Comparison of ENCODE assay signal across 21 mouse cellular contexts in the genomic region with DNA sequence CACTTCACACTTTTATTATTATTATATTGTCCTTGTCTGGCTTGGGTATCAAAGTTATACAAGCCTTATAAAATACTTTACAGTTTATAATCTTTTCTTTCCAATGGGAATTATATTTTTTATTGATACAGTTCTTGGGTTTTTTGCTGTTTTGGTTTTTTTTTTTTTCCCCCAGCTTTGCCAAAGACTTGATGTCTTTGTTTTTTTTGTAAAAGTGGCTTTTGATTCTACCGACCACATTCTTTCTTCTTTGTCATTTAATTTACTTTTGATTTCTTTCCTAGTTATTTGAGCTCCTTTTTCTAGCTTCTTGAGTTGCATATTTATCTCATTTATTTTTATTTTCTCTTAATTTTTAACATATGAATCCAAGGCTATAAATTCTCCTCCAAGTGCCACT. TPM values are rescaled to one million over a fixed set of nuclear protein-coding genes. Genes with fewer than 3 reads are reported as not detected.
DNase-seq lines count a peak whose midpoint lies in the region; ATAC-seq and TF ChIP-seq lines count a peak whose summit lies in the region.
"Had no signal": no experiment of that assay in that cellular context is flagged by ENCODE, and none has a peak within 500 bp of the region (broad histone marks: within the 10 kb centered on the region; RNA-seq: fewer than 3 reads in every experiment).

No protein-coding gene starts in this region.

- 83% methylated on average over 1 of the region's 1 CpGs for WGBS in hindbrain, embryonic 14.5 days
- WGBS in hindbrain, embryonic 10.5 days = 80% methylated on average over 1 of the region's 1 CpGs
- 51% methylated on average over 1 of the region's 1 CpGs for WGBS in limb, embryonic 14.5 days
- 67% methylated on average over 1 of the region's 1 CpGs for WGBS in limb, embryonic 10.5 days
- 92% methylated on average over 1 of the region's 1 CpGs for WGBS in midbrain, postnatal 0 days
- WGBS in midbrain, embryonic 16.5 days = 70% methylated on average over 1 of the region's 1 CpGs

- 0 out of 2 replicates have a peak, but pooled peaks cover 3% of the 10 kb centered on the region for H3K9me3 ChIP-seq in hindbrain, embryonic 14.5 days (ENCODE audit: control insufficient read depth, low read length)
- H3K9me3 ChIP-seq in hindbrain, embryonic 10.5 days = no peaks in the 10 kb centered on the region
- H3K9me3 ChIP-seq in limb, embryonic 14.5 days (ENCODE audit: control insufficient read depth, low read length) = peaks cover under 1% of the 10 kb centered on the region; the same call in 1 of the 2 replicates
- 0 out of 2 replicates have a peak, but pooled peaks cover 4% of the 10 kb centered on the region for H3K9me3 ChIP-seq in limb, embryonic 10.5 days (replicated peaks)
- H3K9me3 ChIP-seq in midbrain, postnatal 0 days (ENCODE audit: low read length) = no peaks in the 10 kb centered on the region
- no peaks in the 10 kb centered on the region; the same call in 1 of the 2 replicates for H3K9me3 ChIP-seq in midbrain, embryonic 16.5 days (replicated peaks; ENCODE audit: control insufficient read depth, low read length, poor library complexity, severe bottlenecking)
- H3K9me3 ChIP-seq: G1E had no signal

- H3K4me1 ChIP-seq in hindbrain, embryonic 14.5 days (replicated peaks; ENCODE audit: control insufficient read depth, insufficient read depth, low read length) = 0 out of 2 replicates have a peak, but pooled peaks cover 4% of the 10 kb centered on the region
- peaks cover 7% of the 10 kb centered on the region; the same call in 1 of the 2 replicates for H3K4me1 ChIP-seq in hindbrain, embryonic 10.5 days (replicated peaks)
- no peaks in the 10 kb centered on the region for H3K4me1 ChIP-seq in limb, embryonic 14.5 days (ENCODE audit: control insufficient read depth, insufficient read depth, low read length)
- H3K4me1 ChIP-seq in limb, embryonic 10.5 days = no peaks in the 10 kb centered on the region
- H3K4me1 ChIP-seq in midbrain, postnatal 0 days (ENCODE audit: insufficient read depth, low read length) = no peaks in the 10 kb centered on the region
- H3K4me1 ChIP-seq in midbrain, embryonic 16.5 days (ENCODE audit: control insufficient read depth, insufficient read depth, low read length) = peaks cover 3% of the 10 kb centered on the region

- TF ChIP-seq CTCF in midbrain, postnatal 0 days (IDR thresholded peaks at IDR 0.05) = no peak

- no peak overlapping the region for H3K27ac ChIP-seq in hindbrain, embryonic 14.5 days
- H3K27ac ChIP-seq in hindbrain, embryonic 10.5 days = no peak overlapping the region
- no peak overlapping the region for H3K27ac ChIP-seq in limb, embryonic 14.5 days (replicated peaks; ENCODE audit: low read depth, low read length)
- no peak overlapping the region for H3K27ac ChIP-seq in limb, embryonic 10.5 days
- no peak overlapping the region for H3K27ac ChIP-seq in midbrain, postnatal 0 days (ENCODE audit: low read depth, low read length)
- no peak overlapping the region for H3K27ac ChIP-seq in midbrain, embryonic 16.5 days (ENCODE audit: low read length)
- H3K27ac ChIP-seq: forebrain, embryonic 10.5 days; forebrain, embryonic 13.5 days had no signal

- no peaks in the 10 kb centered on the region for H3K27me3 ChIP-seq in hindbrain, embryonic 14.5 days (ENCODE audit: control insufficient read depth, insufficient read depth, low read length)
- H3K27me3 ChIP-seq in hindbrain, embryonic 10.5 days (ENCODE audit: insufficient read depth, poor library complexity, severe bottlenecking) = no peaks in the 10 kb centered on the region
- no peaks in the 10 kb centered on the region for H3K27me3 ChIP-seq in limb, embryonic 14.5 days (ENCODE audit: control insufficient read depth, insufficient read depth, low read length)
- H3K27me3 ChIP-seq in limb, embryonic 10.5 days (ENCODE audit: low read depth, poor library complexity, severe bottlenecking) = no peaks in the 10 kb centered on the region
- H3K27me3 ChIP-seq in midbrain, postnatal 0 days (ENCODE audit: insufficient read depth, low read length) = no peaks in the 10 kb centered on the region
- H3K27me3 ChIP-seq in midbrain, embryonic 16.5 days (ENCODE audit: control insufficient read depth, insufficient read depth, low read depth, low read length) = no peaks in the 10 kb centered on the region
- H3K27me3 ChIP-seq: forebrain, embryonic 13.5 days; Patski had no signal

- no peak for TF ChIP-seq POLR2A in limb, embryonic 14.5 days (IDR thresholded peaks at IDR 0.05; ENCODE audit: borderline replicate concordance, extremely low read depth, insufficient read depth, insufficient read length)

- DNase-seq in hindbrain, embryonic 14.5 days (ENCODE audit: low spot score) = no peak
- DNase-seq in hindbrain, embryonic 10.5 days (ENCODE audit: low spot score) = no peak
- DNase-seq in limb, embryonic 14.5 days (ENCODE audit: low spot score) = peak; percentile 22
- DNase-seq in limb, embryonic 10.5 days (ENCODE audit: low spot score) = no peak
- DNase-seq in midbrain, postnatal 0 days (ENCODE audit: low spot score) = no peak
- DNase-seq: adrenal gland, postnatal 10 days; adrenal gland, postnatal 36 days; cerebellum, adult 18-20 months; cerebellum, adult 9-10 months; cerebellum, postnatal 14 days; gastrocnemius, postnatal 10 days; heart, adult 11 months had no signal

- H3K36me3 ChIP-seq in hindbrain, embryonic 14.5 days (replicated peaks; ENCODE audit: control insufficient read depth, insufficient read depth) = no peaks in the 10 kb centered on the region
- H3K36me3 ChIP-seq in hindbrain, embryonic 10.5 days = no peaks in the 10 kb centered on the region
- H3K36me3 ChIP-seq in limb, embryonic 14.5 days (ENCODE audit: control insufficient read depth, insufficient read depth, low read length) = no peaks in the 10 kb centered on the region
- peaks cover 22% of the 10 kb centered on the region for H3K36me3 ChIP-seq in limb, embryonic 10.5 days
- no peaks in the 10 kb centered on the region for H3K36me3 ChIP-seq in midbrain, postnatal 0 days (ENCODE audit: insufficient read depth, low read length)
- no peaks in the 10 kb centered on the region for H3K36me3 ChIP-seq in midbrain, embryonic 16.5 days (ENCODE audit: control insufficient read depth, insufficient read depth, low read length)
- H3K36me3 ChIP-seq: forebrain, embryonic 10.5 days; G1E had no signal

- no peak overlapping the region for H3K4me3 ChIP-seq in hindbrain, embryonic 14.5 days (replicated peaks; ENCODE audit: low read length)
- no peak overlapping the region for H3K4me3 ChIP-seq in hindbrain, embryonic 10.5 days
- no peak overlapping the region for H3K4me3 ChIP-seq in limb, embryonic 14.5 days (replicated peaks; ENCODE audit: low read length)
- H3K4me3 ChIP-seq in limb, embryonic 10.5 days = no peak overlapping the region
- H3K4me3 ChIP-seq in midbrain, postnatal 0 days (ENCODE audit: low read depth, low read length) = peak overlapping the region; percentile 12; the same call in 1 of the 2 replicates
- H3K4me3 ChIP-seq in midbrain, embryonic 16.5 days (ENCODE audit: low read depth, low read length) = no peak overlapping the region
- H3K4me3 ChIP-seq: forebrain, embryonic 10.5 days; forebrain, embryonic 13.5 days had no signal

- peak overlapping the region; percentile 19; the same call in 1 of the 2 replicates for H3K4me2 ChIP-seq in hindbrain, embryonic 14.5 days (replicated peaks)
- no peak overlapping the region for H3K4me2 ChIP-seq in limb, embryonic 14.5 days (replicated peaks; ENCODE audit: low read depth, low read length, severe bottlenecking)
- 0 out of 2 replicates have a peak overlapping the region, but pooled peaks have one; percentile 7 for H3K4me2 ChIP-seq in midbrain, postnatal 0 days (ENCODE audit: low read depth, low read length, poor library complexity, severe bottlenecking)
- no peak overlapping the region for H3K4me2 ChIP-seq in midbrain, embryonic 16.5 days (ENCODE audit: low read length)
- H3K4me2 ChIP-seq: forebrain, embryonic 13.5 days; heart, embryonic 11.5 days had no signal

- no peak overlapping the region for H3K9ac ChIP-seq in hindbrain, embryonic 14.5 days
- H3K9ac ChIP-seq in limb, embryonic 14.5 days (ENCODE audit: low read depth, low read length, severe bottlenecking) = no peak overlapping the region
- no peak overlapping the region for H3K9ac ChIP-seq in midbrain, postnatal 0 days (replicated peaks; ENCODE audit: low read length, poor library complexity, severe bottlenecking)
- no peak overlapping the region for H3K9ac ChIP-seq in midbrain, embryonic 16.5 days (ENCODE audit: low read depth, low read length)
- H3K9ac ChIP-seq: forebrain, embryonic 13.5 days had no signal

- no peak for ATAC-seq in hindbrain, embryonic 14.5 days (ENCODE audit: low FRiP score)
- no peak for ATAC-seq in limb, embryonic 14.5 days (ENCODE audit: low FRiP score, low read depth)
- no peak for ATAC-seq in midbrain, postnatal 0 days (ENCODE audit: low FRiP score)
- ATAC-seq in midbrain, embryonic 16.5 days = no peak
- ATAC-seq: forebrain, embryonic 13.5 days; forebrain, embryonic 16.5 days; Patski had no signal

RNA-seq across cellular contexts. Expression of a gene that starts 5.7 kb away (rescaled TPM):
- 29.0 and 29.4 TPM in 2 replicates for polyA plus RNA-seq in hindbrain, embryonic 14.5 days (2014; fragmentation: Nextera tagmentation; extraction: Ambion mirVana)
- 7.8 and 10.0 TPM in 2 replicates for polyA plus RNA-seq in hindbrain, embryonic 10.5 days (2016; fragmentation: Nextera tagmentation; extraction: Ambion mirVana)
- polyA plus RNA-seq in limb, embryonic 14.5 days (2012; rRNA removed) = 20.7 and 27.2 TPM in 2 replicates
- 10.7 and 11.9 TPM in 2 replicates for polyA plus RNA-seq in limb, embryonic 14.5 days (2014; fragmentation: Nextera tagmentation; extraction: Ambion mirVana)
- polyA plus RNA-seq in limb, embryonic 10.5 days (2016; fragmentation: Nextera tagmentation; extraction: Ambion mirVana) = 25.1 and 25.4 TPM in 2 replicates
- total RNA-seq in midbrain, postnatal 0 days (2014; rRNA removed) = 101 and 117 TPM in 2 replicates
- polyA plus RNA-seq in midbrain, postnatal 0 days (2015; fragmentation: Nextera tagmentation; extraction: Ambion mirVana) = 33.2 and 43.3 TPM in 2 replicates
- polyA plus RNA-seq in midbrain, embryonic 16.5 days (2015; fragmentation: Nextera tagmentation; extraction: Ambion mirVana) = 35.8 and 39.8 TPM in 2 replicates
- total RNA-seq: heart, adult 8-10 months had no signal

RNA-seq across cellular contexts. Expression of a gene that starts 5.8 kb away (rescaled TPM):
- polyA plus RNA-seq in hindbrain, embryonic 14.5 days (2014; fragmentation: Nextera tagmentation; extraction: Ambion mirVana) = 111 and 133 TPM in 2 replicates
- 75.5 and 94.5 TPM in 2 replicates for polyA plus RNA-seq in hindbrain, embryonic 10.5 days (2016; fragmentation: Nextera tagmentation; extraction: Ambion mirVana)
- 160 and 178 TPM in 2 replicates for polyA plus RNA-seq in limb, embryonic 14.5 days (2012; rRNA removed)
- polyA plus RNA-seq in limb, embryonic 14.5 days (2014; fragmentation: Nextera tagmentation; extraction: Ambion mirVana) = 244 and 268 TPM in 2 replicates
- polyA plus RNA-seq in limb, embryonic 10.5 days (2016; fragmentation: Nextera tagmentation; extraction: Ambion mirVana) = 378 and 427 TPM in 2 replicates
- 150 and 171 TPM in 2 replicates for total RNA-seq in midbrain, postnatal 0 days (2014; rRNA removed)
- 74.5 and 92.9 TPM in 2 replicates for polyA plus RNA-seq in midbrain, postnatal 0 days (2015; fragmentation: Nextera tagmentation; extraction: Ambion mirVana)
- polyA plus RNA-seq in midbrain, embryonic 16.5 days (2015; fragmentation: Nextera tagmentation; extraction: Ambion mirVana) = 103 and 117 TPM in 2 replicates
- total RNA-seq: hematopoietic stem cell, adult 5-6 weeks had no signal

RNA-seq across cellular contexts. Expression of a gene that starts 39.8 kb away (rescaled TPM):
- 7.1 and 7.5 TPM in 2 replicates for polyA plus RNA-seq in hindbrain, embryonic 14.5 days (2014; fragmentation: Nextera tagmentation; extraction: Ambion mirVana)
- 1.00 and 1.0 TPM in 2 replicates for polyA plus RNA-seq in hindbrain, embryonic 10.5 days (2016; fragmentation: Nextera tagmentation; extraction: Ambion mirVana)
- polyA plus RNA-seq in limb, embryonic 14.5 days (2012; rRNA removed) = 69.0 and 72.6 TPM in 2 replicates
- 9.4 and 14.3 TPM in 2 replicates for polyA plus RNA-seq in limb, embryonic 14.5 days (2014; fragmentation: Nextera tagmentation; extraction: Ambion mirVana)
- 2.7 and 3.8 TPM in 2 replicates for polyA plus RNA-seq in limb, embryonic 10.5 days (2016; fragmentation: Nextera tagmentation; extraction: Ambion mirVana)
- total RNA-seq in midbrain, postnatal 0 days (2014; rRNA removed) = 32.8 and 47.4 TPM in 2 replicates
- 9.0 and 10.0 TPM in 2 replicates for polyA plus RNA-seq in midbrain, postnatal 0 days (2015; fragmentation: Nextera tagmentation; extraction: Ambion mirVana)
- polyA plus RNA-seq in midbrain, embryonic 16.5 days (2015; fragmentation: Nextera tagmentation; extraction: Ambion mirVana) = 7.6 and 8.4 TPM in 2 replicates
- total RNA-seq: hematopoietic stem cell, adult 5-6 weeks had no signal
- polyA plus RNA-seq: G1E had no signal

Comparison
In these comparisons a context has a peak if more than half of its experiments do, and no peak if none do; other contexts are left out.
1. H3K4me2 ChIP-seq: peak in hindbrain, embryonic 14.5 days (single experiment) and midbrain, postnatal 0 days (single experiment); none in limb, embryonic 14.5 days (single experiment) and midbrain, embryonic 16.5 days (single experiment).